Mouse (Mus musculus): ENCODE results near the gene Col4a3bp. TPM values are rescaled to one million over a fixed set of nuclear protein-coding genes. Genes with fewer than 3 reads are reported as not detected.

Col4a3bp gene
- total and polyA plus RNA-seq, 3 experiments, result 7.0 to 14.8 (median 11.9) TPM

GRCm38 (mm10) chr13:96664419-96664974 lies 122.1 kb downstream of the Col4a3bp start:
- in situ Hi-C loops (cut with MboI; ENCODE audit: low pct_ligation_motif_present, low pct_unique_long_range_greater_than_20kb, low sequenced_read_pairs), result no loop called here
- Histone ChIP-seq H3K27me3 (replicated peaks) (no peaks in the 10 kb centered on the region), H3K9ac (ENCODE audit: insufficient read depth, low read depth) (no peak overlapping the region), H3K27ac (ENCODE audit: insufficient read depth, low read depth) (peak overlapping the region; percentile 88), H3K4me3 (replicated peaks in 1 of 3; ENCODE audit: low read depth in 2 of 3, low read length in 2 of 3, poor library complexity in 1 of 3) (peak overlapping the region in 1 of 3 experiments; percentile 15), H3K4me2 (ENCODE audit: insufficient read depth, low read depth, poor library complexity, severe bottlenecking) (peak overlapping the region; percentile 30), H3K36me3 (replicated peaks in 1 of 2; ENCODE audit: control insufficient read depth in 1 of 2, insufficient read depth in 1 of 2, low read length in 1 of 2) (peaks cover 51 to 70% of the 10 kb centered on the region in 2 experiments), H3K9me3 (replicated peaks; ENCODE audit: low read length) (no peaks in the 10 kb centered on the region), H3K79me2 (replicated peaks; ENCODE audit: control insufficient read depth, extremely low read depth, insufficient read depth, poor library complexity, severe bottlenecking) (peaks cover 47% of the 10 kb centered on the region), H3K4me1 (ENCODE audit: control insufficient read depth in 1 of 2, insufficient read depth in 2 of 2) (peaks cover 20 to 51% of the 10 kb centered on the region in 2 experiments)
- TF ChIP-seq RAD21 (IDR thresholded peaks at IDR 0.05; ENCODE audit: low read depth, low read length), result peak; percentile 4
- TF ChIP-seq BHLHE40 (IDR thresholded peaks at IDR 0.05; ENCODE audit: low read depth, low read length), result peak; percentile 95
- peak; percentile 92 for TF ChIP-seq CHD1 (IDR thresholded peaks at IDR 0.05; ENCODE audit: low read depth, low read length)
- peak; percentile 79 for TF ChIP-seq MYC (IDR thresholded peaks at IDR 0.05; ENCODE audit: low read depth, low read length)
- peak; percentile 88 for TF ChIP-seq MAZ (IDR thresholded peaks at IDR 0.05; ENCODE audit: low read depth, low read length)
- TF ChIP-seq RCOR1 (conservative IDR thresholded peaks at IDR 0.05; ENCODE audit: low read depth, low read length), result peak; percentile 100
- peak; percentile 100 for TF ChIP-seq IRF4 (IDR thresholded peaks at IDR 0.05; ENCODE audit: low read depth, low read length)
- 0 out of 2 replicates have a peak, but pooled peaks have one; percentile 22 for TF ChIP-seq E2F4 (IDR thresholded peaks at IDR 0.05; ENCODE audit: insufficient replicate concordance, low read depth, low read length)
- TF ChIP-seq SMC3 (IDR thresholded peaks at IDR 0.05; ENCODE audit: low read depth, low read length), result no peak; the same call in 1 of the 2 replicates
- 0 out of 2 replicates have a peak, but pooled peaks have one; percentile 28 for TF ChIP-seq ZNF384 (IDR thresholded peaks at IDR 0.05; ENCODE audit: low read depth, low read length)
- TF ChIP-seq PAX5 (IDR thresholded peaks at IDR 0.05; ENCODE audit: low read length), result no peak
- peak; percentile 24; the same call in 1 of the 2 replicates for TF ChIP-seq HCFC1 (IDR thresholded peaks at IDR 0.05; ENCODE audit: low read depth, low read length)
- peak; percentile 89 for TF ChIP-seq CHD2 (IDR thresholded peaks at IDR 0.05; ENCODE audit: low read length)
- no peak for TF ChIP-seq POLR2AphosphoS2 (IDR thresholded peaks at IDR 0.05; ENCODE audit: low read depth, low read length)
- no peak for TF ChIP-seq UBTF (IDR thresholded peaks at IDR 0.05; ENCODE audit: low read depth, low read length)
- peak; percentile 65 for TF ChIP-seq MAX (IDR thresholded peaks at IDR 0.05; ENCODE audit: low read length)
- peak; percentile 82 for TF ChIP-seq ELF1 (IDR thresholded peaks at IDR 0.05; ENCODE audit: low read depth, low read length)
- TF ChIP-seq KAT2A (IDR thresholded peaks at IDR 0.05; ENCODE audit: insufficient replicate concordance, low read length), result 0 out of 2 replicates have a peak, but pooled peaks have one; percentile 35
- peak; percentile 99 for TF ChIP-seq JUND (conservative IDR thresholded peaks at IDR 0.05; ENCODE audit: low read depth, low read length)
- TF ChIP-seq POLR2A (IDR thresholded peaks at IDR 0.05; ENCODE audit: low read depth, low read length), result no peak; the same call in 1 of the 2 replicates
- TF ChIP-seq JUN (IDR thresholded peaks at IDR 0.05; ENCODE audit: insufficient read depth, low read depth, low read length), result peak; percentile 97
- TF ChIP-seq CTCF (conservative IDR thresholded peaks at IDR 0.05 in 1 of 2, IDR thresholded peaks at IDR 0.05 in 1 of 2; ENCODE audit: low read depth in 2 of 2, low read length in 2 of 2), result no peak
- 0 out of 2 replicates have a peak, but pooled peaks have one; percentile 15 for TF ChIP-seq NRF1 (IDR thresholded peaks at IDR 0.05; ENCODE audit: low read depth, low read length)
- TF ChIP-seq EP300 (IDR thresholded peaks at IDR 0.05; ENCODE audit: low read length), result peak; percentile 100
- TF ChIP-seq NELFE (IDR thresholded peaks at IDR 0.05; ENCODE audit: low read depth, low read length), result no peak
- TF ChIP-seq GABPA (IDR thresholded peaks at IDR 0.05; ENCODE audit: insufficient replicate concordance, low read depth, low read length), result no peak
- peak; percentile 78 for TF ChIP-seq MXI1 (IDR thresholded peaks at IDR 0.05; ENCODE audit: low read depth, low read length)
- peak; percentile 93 for TF ChIP-seq SIN3A (IDR thresholded peaks at IDR 0.05; ENCODE audit: low read length)
- TF ChIP-seq USF1 (IDR thresholded peaks at IDR 0.05; ENCODE audit: low read depth, low read length), result no peak
- no peak for TF ChIP-seq USF2 (conservative IDR thresholded peaks at IDR 0.05; ENCODE audit: low read depth, low read length)
- peak; percentile 84 for TF ChIP-seq MAFK (IDR thresholded peaks at IDR 0.05; ENCODE audit: insufficient replicate concordance, low read length)
- TF ChIP-seq ZKSCAN1 (IDR thresholded peaks at IDR 0.05; ENCODE audit: borderline replicate concordance, low read depth, low read length), result no peak
- no peak for TF ChIP-seq ZMIZ1 (IDR thresholded peaks at IDR 0.05; ENCODE audit: low read depth, low read length)
- no peak for TF ChIP-seq TBP (conservative IDR thresholded peaks at IDR 0.05; ENCODE audit: low read depth, low read length)
- TF ChIP-seq MEF2A (IDR thresholded peaks at IDR 0.05; ENCODE audit: borderline replicate concordance, low read depth, low read length), result peak; percentile 91
- no peak for TF ChIP-seq ZC3H11A (IDR thresholded peaks at IDR 0.05; ENCODE audit: low read depth, low read length)
- TF ChIP-seq ETS1 (conservative IDR thresholded peaks at IDR 0.05; ENCODE audit: low read depth, low read length), result peak; percentile 91
- peak; percentile 86 for TF ChIP-seq TCF12 (IDR thresholded peaks at IDR 0.05; ENCODE audit: low read depth, low read length)
- dilution Hi-C loops (cut with MboI; ENCODE audit: extremely low pct_ligation_motif_present, extremely low pct_unique_long_range_greater_than_20kb, low sequenced_read_pairs), result no loop called here
- DNase-seq (ENCODE audit: extremely low read depth), result peak; percentile 89

Data from CH12.LX (cell line).